Mouse (Mus musculus): ENCODE measurements at regions not wholly inside any gene's neighbourhood (a gene's known extent, or its start where the extent isn't known, plus 50 kb on each side); places are given as distances from the start of the nearest gene placed in this dataset.

GRCm38 (mm10) chr15:29026219-29026618 lies 822.7 kb downstream of the Dnah5 start:
- DNase-seq = no peak

- DNase-seq = no peak
These were observed 835.4 kb downstream of the Dnah5 start for GRCm38 (mm10) chr15:29038903-29039302.

GRCm38 (mm10) chr15:29051166-29051565 lies 847.6 kb downstream of the Dnah5 start:
- no peak for DNase-seq

- DNase-seq = peak; percentile 71
These were observed 848.2 kb downstream of the Dnah5 start for GRCm38 (mm10) chr15:29051787-29052186.

- DNase-seq = no peak
These were observed 857.5 kb downstream of the Dnah5 start for GRCm38 (mm10) chr15:29061016-29061415.

DNA sequence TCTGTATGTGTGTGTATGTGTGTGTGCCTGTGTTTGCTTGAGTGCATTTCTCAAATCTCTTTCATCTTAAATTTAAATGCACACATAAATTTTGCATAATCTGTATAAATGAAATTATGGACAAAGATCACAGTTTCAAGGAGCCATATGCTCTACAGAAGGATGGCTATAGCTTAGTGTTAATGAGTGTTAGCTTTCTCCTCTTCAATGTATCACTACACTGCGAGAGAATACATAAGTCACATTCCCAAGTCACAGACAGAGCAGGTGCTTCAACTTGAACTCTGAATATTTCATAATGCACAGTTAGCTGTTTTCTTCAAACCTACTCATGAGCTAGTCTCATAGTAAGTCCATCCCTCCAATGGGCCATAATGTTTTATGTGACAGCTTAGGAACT lies 865.5 kb downstream of the Dnah5 start:
- no peak for DNase-seq

GRCm38 (mm10) chr15:29077748-29078147 lies 874.2 kb downstream of the Dnah5 start:
- no peak for DNase-seq

GRCm38 (mm10) chr15:29104541-29104940 lies 901.0 kb downstream of the Dnah5 start:
- DNase-seq = peak; percentile 11

DNA sequence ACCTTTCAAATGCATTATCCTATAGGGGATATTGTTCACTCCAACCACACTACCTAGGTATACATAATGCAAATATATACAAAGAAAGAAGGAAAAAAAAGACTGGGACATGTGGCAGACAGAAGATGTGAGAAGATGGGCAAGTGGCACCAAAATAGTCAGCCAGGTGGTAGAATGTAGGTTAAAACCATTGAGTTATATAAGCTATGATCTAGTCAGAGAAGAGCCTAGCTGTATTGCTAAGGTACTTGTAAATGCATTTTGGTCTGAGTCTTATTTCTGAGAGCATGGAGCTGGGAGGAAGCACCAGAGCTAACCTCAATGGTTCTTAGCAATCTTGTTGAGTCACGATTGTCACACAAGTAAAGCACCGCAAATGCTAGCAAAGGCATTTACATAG lies 943.1 kb downstream of the Dnah5 start:
- DNase-seq = no peak

Data from cerebellum, adult 9-11 months (tissue).